Mouse (Mus musculus): ENCODE data around the gene Rtn4.
"Not testable (repeated sequence)": the region's sequence is repeated elsewhere in the genome, so short reads cannot be mapped to it uniquely, and the experiment has no call there.

- TF ChIP-seq POLR2A (IDR thresholded peaks at IDR 0.05; ENCODE audit: borderline replicate concordance, extremely low read depth, low read depth, low read length); CTCF (IDR thresholded peaks at IDR 0.05; ENCODE audit: insufficient read depth, low read length): not testable (repeated sequence)
These were observed 63.3 kb downstream of the Rtn4 start for GRCm38 (mm10) chr11:29756007-29756406.

Measured in lung, adult 2 months (tissue).